Mouse (Mus musculus) C2C12 (cell line): ENCODE measurements at regions not wholly inside any gene's neighbourhood (a gene's known extent, or its start where the extent isn't known, plus 50 kb on each side); places are given as distances from the start of the nearest gene placed in this dataset.

Experiments
- CTCF ChIP-seq: IDR thresholded peaks from one replicate; pipeline ENCODE4 v1.5.1; 2011; ENCODE audit not compliant: control insufficient read depth, insufficient read depth, insufficient read length
- USF1 ChIP-seq: IDR thresholded peaks from one replicate; pipeline ENCODE4 v1.6.1; 2011; ENCODE audit warnings: low read depth, mild to moderate bottlenecking, control low read depth, moderate library complexity

DNA sequence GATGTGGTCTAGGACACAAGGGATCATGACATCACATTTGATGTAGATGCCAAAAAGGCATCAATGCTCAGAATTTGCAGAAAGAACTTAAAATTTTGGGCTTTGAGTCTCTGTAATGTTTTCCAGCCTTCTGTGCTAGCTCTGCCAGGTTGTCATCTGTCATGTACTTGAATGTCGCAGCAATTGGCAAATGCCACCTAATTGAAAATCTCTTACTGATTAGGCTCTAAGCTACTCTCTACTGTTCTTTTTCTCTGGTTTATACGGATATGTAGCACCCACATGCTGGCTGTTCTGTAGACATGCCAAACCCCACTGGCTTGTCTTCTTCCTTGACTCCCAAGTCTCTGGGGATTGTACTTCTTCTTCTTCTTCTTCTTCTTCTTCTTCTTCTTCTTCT is 1193.3 kb upstream of the Tenm3 start:
- TF ChIP-seq USF1 (no peak), CTCF (no peak)
